Mouse (Mus musculus) heart, embryonic 10.5 days (tissue): Measurements from ENCODE around the gene Fau. TPM values are rescaled to one million over a fixed set of nuclear protein-coding genes. Genes with fewer than 3 reads are reported as not detected.

Experiments
- DNase-seq: peaks from one replicate; pipeline ENCODE4 v3.0.0-alpha.2; 2017; ENCODE audit warnings: low spot score
- H3K27ac ChIP-seq: fragments of 300-500 bp; sonication (generic); 2 replicates; pipeline ENCODE4 v1.5.1; 2016; ENCODE audit warnings: mild to moderate bottlenecking
- H3K27me3 ChIP-seq: fragments of 300-500 bp; sonication (generic); 2 replicates; pipeline ENCODE4 v1.6.1; 2016; ENCODE audit warnings: mild to moderate bottlenecking; ENCODE audit not compliant: poor library complexity, insufficient read depth, severe bottlenecking
- H3K36me3 ChIP-seq: fragments of 300-500 bp; sonication (generic); 2 replicates; pipeline ENCODE4 v1.6.1; 2016; ENCODE audit warnings: mild to moderate bottlenecking, moderate library complexity
- H3K4me1 ChIP-seq: fragments of 300-500 bp; sonication (generic); 2 replicates; pipeline ENCODE4 v1.6.1; 2016; ENCODE audit warnings: mild to moderate bottlenecking
- H3K4me3 ChIP-seq: fragments of 300-500 bp; sonication (generic); 2 replicates; pipeline ENCODE4 v1.5.1; 2016; ENCODE audit warnings: mild to moderate bottlenecking, moderate library complexity
- H3K9me3 ChIP-seq: fragments of 300-500 bp; sonication (generic); 2 replicates; pipeline ENCODE4 v1.6.1; 2016; ENCODE audit warnings: mild to moderate bottlenecking, moderate library complexity
- WGBS: fragments of 180-500 bp; shearing (Covaris S2); methylation state at CpG from one replicate; pipeline ENCODE4 v1.1.7; 2016; 5-methylcytosine and 5-hydroxymethylcytosine counted together
- polyA plus RNA-seq: library from polyadenylated mRNA; unstranded; fragments of >200 nt; fragmentation: Nextera tagmentation; extraction: Ambion mirVana; gene quantifications from 2 replicates; pipeline ENCODE4 v1.2.1, GENCODE M21; 2016

The Fau gene
- polyA plus RNA-seq, 1 experiment from 2014 or later = 662 TPM

DNA sequence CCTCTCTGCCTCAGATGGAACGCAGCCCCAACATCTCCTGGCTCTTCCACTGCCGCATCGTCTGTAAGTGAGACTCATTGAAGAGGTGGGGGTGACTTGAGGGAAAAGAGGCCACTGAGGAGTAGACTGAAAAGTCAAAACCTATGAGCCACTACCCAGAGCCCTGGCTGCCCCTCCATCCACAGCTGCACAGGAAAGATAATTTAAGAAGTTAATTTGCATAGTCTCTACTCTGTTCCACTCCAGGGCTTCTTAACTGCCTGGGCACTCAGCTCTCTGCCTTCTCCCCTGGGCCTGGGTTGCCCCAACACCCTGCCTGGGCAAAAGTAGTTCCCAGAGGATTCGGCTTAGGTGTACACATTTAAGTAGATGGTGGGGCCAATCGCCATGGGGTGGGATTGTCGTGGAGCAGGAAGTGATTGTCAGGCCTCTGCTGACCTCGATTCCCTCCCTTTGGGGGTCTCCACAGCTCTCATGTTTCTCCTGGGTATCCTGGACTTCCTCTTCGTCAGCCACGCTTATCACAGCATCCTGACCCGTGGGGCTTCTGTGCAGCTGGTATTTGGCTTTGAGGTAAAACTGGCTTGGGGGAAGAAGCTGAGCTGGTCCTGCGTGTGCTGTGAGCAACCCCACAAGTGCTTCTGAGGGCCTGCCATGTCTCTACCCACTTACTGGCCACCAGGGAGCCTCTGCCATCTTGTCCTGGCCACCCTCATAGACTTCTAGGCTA, 8.8 kb upstream of the Fau start:
- no peaks in the 10 kb centered on the region for H3K9me3 ChIP-seq
- peak overlapping the region; percentile 86; the same call in 1 of the 2 replicates for H3K4me3 ChIP-seq
- 77% methylated on average over 11 of the region's 11 CpGs for WGBS

DNA sequence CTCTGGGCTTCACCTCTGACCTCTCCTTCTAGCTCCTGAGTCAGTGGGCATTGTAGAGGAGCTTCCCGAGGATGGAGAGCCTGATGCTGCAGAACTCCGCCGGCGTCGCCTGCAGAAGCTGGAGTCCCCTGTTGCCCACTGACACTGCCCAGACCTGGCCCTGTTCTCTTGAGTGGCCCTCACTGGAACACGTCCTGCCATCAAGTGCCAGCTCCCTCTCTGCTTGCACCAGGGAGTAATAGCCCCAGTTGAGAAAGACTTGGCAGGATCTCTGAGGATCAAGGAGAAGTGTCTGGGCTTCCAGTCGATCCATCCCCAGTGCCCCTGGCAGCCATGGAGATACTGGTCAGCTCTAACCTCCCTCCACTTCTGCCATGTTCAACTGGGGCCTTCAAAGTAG, 5.1 kb upstream of the Fau start:
- H3K27ac ChIP-seq = no peak overlapping the region
- H3K9me3 ChIP-seq = no peaks in the 10 kb centered on the region
- peaks cover 24% of the 10 kb centered on the region for H3K4me1 ChIP-seq
- no peak overlapping the region for H3K4me3 ChIP-seq
- H3K36me3 ChIP-seq = peaks cover 82% of the 10 kb centered on the region
- WGBS = 89% methylated on average over 7 of the region's 7 CpGs
- no peaks in the 10 kb centered on the region for H3K27me3 ChIP-seq
- no peak for DNase-seq

More for the DNA sequence above, 8.8 kb upstream of the Fau start:
- H3K27ac ChIP-seq = no peak overlapping the region
- no peaks in the 10 kb centered on the region for H3K27me3 ChIP-seq
- peaks cover 58% of the 10 kb centered on the region for H3K36me3 ChIP-seq
- H3K4me1 ChIP-seq = peaks cover 22% of the 10 kb centered on the region
- no peak for DNase-seq

DNA sequence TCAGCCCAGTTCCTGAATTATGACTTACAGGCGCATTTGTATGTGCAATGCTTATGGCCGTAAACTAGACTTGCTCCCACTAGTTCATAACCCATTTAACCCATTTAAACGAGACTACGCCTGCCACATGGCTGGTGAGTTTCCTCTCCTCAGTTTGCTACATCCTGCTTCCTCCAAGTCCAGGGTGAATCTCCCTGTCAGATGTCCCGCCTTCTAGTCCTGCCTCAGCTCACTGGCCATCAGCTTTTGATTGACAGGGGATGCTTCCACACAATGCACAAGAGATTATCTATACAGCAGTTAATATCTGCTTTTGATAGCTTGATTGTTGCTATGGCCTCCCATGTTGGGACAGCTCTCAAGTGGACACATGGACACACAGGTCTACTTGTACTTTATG, 3.3 kb upstream of the Fau start:
- Histone ChIP-seq H3K4me1 (peaks cover 17% of the 10 kb centered on the region), H3K4me3 (no peak overlapping the region), H3K36me3 (peaks cover 78% of the 10 kb centered on the region), H3K27me3 (no peaks in the 10 kb centered on the region), H3K27ac (no peak overlapping the region), H3K9me3 (no peaks in the 10 kb centered on the region)
- no peak for DNase-seq
- 88% methylated on average over 5 of the region's 5 CpGs for whole genome bisulfite sequencing

DNA sequence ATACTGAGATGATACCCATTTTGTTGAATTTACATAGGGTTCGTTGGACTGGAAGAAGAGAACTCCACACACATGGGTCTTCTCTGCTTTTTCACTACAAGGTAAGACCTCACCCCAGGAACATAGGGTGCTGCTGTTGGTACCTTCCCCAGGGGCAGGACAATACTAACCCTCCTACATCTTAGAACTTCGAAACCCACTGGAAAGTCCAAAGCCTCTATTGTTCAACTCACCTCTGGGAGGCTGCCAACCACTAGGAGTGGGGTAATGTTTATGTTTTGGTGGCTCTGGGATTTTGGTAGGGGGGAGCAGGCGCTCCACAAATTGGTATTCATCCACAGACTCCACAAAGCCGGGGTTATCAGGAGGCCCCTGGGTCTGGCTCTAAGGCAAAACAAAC, 948 bp upstream of the Fau start:
- no peaks in the 10 kb centered on the region for H3K27me3 ChIP-seq
- H3K27ac ChIP-seq = 0 out of 2 replicates have a peak overlapping the region, but pooled peaks have one; percentile 96
- no peak for DNase-seq
- peaks cover 61% of the 10 kb centered on the region for H3K36me3 ChIP-seq
- H3K4me3 ChIP-seq = peak overlapping the region; percentile 91
- WGBS = 66% methylated on average over 4 of the region's 4 CpGs
- peaks cover 23% of the 10 kb centered on the region for H3K4me1 ChIP-seq
- no peaks in the 10 kb centered on the region for H3K9me3 ChIP-seq

DNA sequence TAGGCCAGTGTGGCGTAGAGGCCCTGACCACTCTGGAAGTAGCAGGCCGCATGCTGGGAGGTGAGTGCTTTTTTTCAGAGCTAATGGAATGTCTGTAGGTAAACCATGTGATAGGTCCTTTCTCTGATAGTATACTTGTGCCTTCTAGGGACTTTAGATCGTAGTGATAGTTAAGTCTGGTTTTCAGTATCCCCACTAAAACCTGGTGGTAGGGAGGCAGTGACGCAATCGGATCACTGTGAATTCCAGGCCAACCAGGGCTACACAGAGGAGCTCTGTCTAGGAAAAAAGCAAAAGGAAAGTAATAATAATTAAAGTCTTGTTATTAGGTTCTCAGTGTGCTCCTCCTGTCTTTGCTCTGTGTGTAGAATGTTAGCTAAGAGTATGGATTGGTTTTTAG, 869 bp downstream of the Fau start:
- H3K27me3 ChIP-seq = no peaks in the 10 kb centered on the region
- WGBS = 28% methylated on average over 5 of the region's 5 CpGs

DNA sequence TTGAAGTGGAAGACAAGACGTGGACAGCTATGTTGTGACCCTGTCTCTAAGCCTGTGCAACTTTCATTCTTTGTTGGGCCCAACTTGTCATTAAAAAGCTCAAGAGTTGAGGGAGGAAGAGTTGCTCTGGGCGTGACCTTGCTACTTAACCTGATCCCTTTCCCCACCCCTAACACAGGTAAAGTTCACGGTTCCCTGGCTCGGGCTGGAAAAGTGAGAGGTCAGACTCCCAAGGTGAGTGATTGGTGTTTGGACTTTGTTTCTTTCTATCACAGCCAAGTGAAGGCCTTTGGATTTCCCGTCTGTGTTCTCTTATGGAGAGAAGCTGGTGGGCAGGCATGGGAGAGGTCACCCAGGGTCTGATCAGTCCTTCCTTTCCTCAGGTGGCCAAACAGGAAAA, 1.3 kb downstream of the Fau start:
- WGBS = 83% methylated on average over 5 of the region's 5 CpGs
- peaks cover 42% of the 10 kb centered on the region for H3K4me1 ChIP-seq
- H3K9me3 ChIP-seq = no peaks in the 10 kb centered on the region
- no peaks in the 10 kb centered on the region for H3K27me3 ChIP-seq
- H3K27ac ChIP-seq = no peak overlapping the region
- peaks cover 38% of the 10 kb centered on the region for H3K36me3 ChIP-seq
- no peak for DNase-seq
- H3K4me3 ChIP-seq = peak overlapping the region; percentile 91

More for the DNA sequence above, 869 bp downstream of the Fau start:
- Histone ChIP-seq H3K9me3 (no peaks in the 10 kb centered on the region), H3K27ac (peak overlapping the region; percentile 96), H3K4me1 (peaks cover 40% of the 10 kb centered on the region), H3K4me3 (peak overlapping the region; percentile 91), H3K36me3 (peaks cover 43% of the 10 kb centered on the region)
- no peak for DNase-seq

DNA sequence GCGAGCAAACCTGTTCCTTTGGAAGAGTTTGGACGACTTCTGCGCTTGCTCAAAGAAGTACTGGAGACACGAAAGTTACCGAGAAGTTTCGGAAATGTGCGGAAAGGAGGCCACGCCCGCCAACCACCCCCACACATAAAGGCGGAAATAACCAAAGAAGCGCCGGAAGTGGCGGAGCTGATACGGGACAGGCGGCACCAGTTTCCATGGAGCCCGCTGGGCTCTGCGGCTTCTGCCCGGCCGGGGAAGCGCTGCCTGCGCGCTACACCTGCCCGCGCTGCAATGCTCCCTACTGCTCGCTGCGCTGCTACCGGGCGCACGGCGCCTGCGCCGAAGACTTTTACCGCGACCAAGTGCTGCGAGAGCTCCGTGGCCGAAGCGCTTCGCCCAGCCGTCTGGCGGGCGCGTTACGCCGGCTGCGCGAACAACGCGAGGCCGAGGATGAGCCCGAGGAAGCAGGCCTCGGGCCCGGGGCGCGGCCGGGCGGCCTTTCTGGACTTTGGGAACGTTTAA, 3.4 kb downstream of the Fau start, which contains the start of gene Znhit2:
Znhit2 (plus strand) TSS at position 172 of the 513 bp plus-strand sequence.
- peak within 1 kb of the TSS; percentile 82 for H3K4me3 ChIP-seq
- no peaks in the 10 kb centered on the region for H3K27me3 ChIP-seq
- H3K36me3 ChIP-seq = peaks cover 17% of the 10 kb centered on the region
- peak within 1 kb of the TSS; percentile 96 for H3K27ac ChIP-seq
- WGBS = under 1% methylated on average over 58 of the region's 58 CpGs
- H3K9me3 ChIP-seq = no peaks in the 10 kb centered on the region
- DNase-seq = peak; percentile 97
- H3K4me1 ChIP-seq = peaks cover 42% of the 10 kb centered on the region

DNA sequence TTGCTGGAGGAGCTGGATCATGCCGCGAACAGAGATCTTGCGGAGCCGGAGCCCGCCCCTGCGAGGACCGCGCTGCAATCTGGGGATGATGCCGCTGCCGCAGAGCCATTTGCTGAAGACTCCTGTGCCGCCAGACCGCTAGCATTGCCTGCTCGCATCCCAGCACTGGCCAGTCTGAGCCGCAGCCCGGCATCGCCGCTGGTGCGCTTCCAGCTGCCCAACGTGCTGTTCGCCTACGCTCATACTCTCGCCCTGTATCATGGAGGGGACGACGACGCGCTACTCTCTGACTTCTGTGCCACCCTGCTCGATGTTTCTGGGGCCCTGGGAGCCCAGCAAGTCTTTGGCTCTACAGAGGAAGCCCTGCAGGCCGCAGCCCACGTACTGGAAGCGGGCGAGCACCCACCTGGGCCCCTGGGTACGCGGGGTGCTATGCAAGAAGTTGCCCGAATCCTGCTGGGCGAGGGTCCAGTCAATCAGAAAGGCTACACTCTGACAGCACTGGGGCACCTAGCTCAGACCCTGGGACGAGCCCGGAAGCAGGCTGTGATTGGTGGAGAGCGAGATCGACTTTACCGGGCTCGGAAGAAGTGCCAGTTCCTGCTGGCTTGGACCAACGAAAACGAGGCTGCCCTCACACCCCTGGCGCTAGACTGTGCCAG, 4.1 kb downstream of the Fau start:
- no peaks in the 10 kb centered on the region for H3K27me3 ChIP-seq
- 2% methylated on average over 44 of the region's 44 CpGs for WGBS

DNA sequence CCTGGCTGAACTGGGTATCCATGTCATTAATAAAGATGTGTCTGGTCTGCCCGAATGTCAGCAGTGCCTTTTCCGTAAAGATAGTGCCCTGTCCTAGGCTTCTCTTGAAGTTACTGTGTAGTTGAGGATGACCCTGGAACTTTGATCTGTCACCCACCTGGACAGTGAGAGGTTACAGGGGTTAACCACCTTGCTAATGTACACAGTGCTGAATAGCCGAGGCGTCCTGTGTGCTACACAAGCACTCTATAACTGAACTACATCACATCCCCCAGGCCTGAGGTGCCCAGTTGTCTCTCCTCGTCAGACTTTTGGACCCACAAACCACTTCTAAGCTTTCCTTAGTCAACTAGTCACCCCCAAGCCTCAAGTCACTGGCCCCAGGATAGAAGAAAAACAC, 4.8 kb downstream of the Fau start:
- Histone ChIP-seq H3K4me1 (peaks cover 46% of the 10 kb centered on the region), H3K36me3 (peaks cover 15% of the 10 kb centered on the region), H3K27ac (peak overlapping the region; percentile 96), H3K9me3 (no peaks in the 10 kb centered on the region), H3K27me3 (no peaks in the 10 kb centered on the region), H3K4me3 (peak overlapping the region; percentile 82)
- DNase-seq = no peak
- WGBS = 76% methylated on average over 5 of the region's 5 CpGs

More for the DNA sequence above, 4.1 kb downstream of the Fau start:
- peaks cover 15% of the 10 kb centered on the region for H3K36me3 ChIP-seq
- H3K4me3 ChIP-seq = peak overlapping the region; percentile 82
- no peaks in the 10 kb centered on the region for H3K9me3 ChIP-seq
- H3K4me1 ChIP-seq = peaks cover 42% of the 10 kb centered on the region
- peak; percentile 83 for DNase-seq
- H3K27ac ChIP-seq = peak overlapping the region; percentile 96

DNA sequence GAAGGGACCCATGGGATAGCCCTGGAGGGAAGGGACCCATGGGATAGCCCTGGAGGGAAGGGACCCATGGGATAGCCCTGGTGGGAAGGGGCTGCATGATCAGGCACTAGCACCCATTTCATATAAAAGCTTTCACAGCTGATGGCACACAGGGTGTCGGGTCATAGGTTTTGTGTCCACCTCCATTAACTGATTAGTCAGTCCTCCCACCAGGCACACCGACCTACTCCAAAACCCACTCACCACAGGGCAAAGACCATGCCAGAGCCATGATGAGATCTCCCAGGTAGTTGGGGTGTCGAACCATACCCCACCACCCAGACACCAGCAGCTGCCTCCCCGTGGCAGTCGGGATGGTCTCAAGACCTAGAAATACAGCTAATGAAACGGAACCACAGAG, 5.4 kb downstream of the Fau start:
- peaks cover 52% of the 10 kb centered on the region for H3K4me1 ChIP-seq
- H3K36me3 ChIP-seq = peaks cover 15% of the 10 kb centered on the region
- H3K27ac ChIP-seq = no peak overlapping the region
- no peaks in the 10 kb centered on the region for H3K9me3 ChIP-seq
- DNase-seq = no peak
- H3K27me3 ChIP-seq = no peaks in the 10 kb centered on the region
- WGBS = 88% methylated on average over 6 of the region's 6 CpGs
- H3K4me3 ChIP-seq = no peak overlapping the region

DNA sequence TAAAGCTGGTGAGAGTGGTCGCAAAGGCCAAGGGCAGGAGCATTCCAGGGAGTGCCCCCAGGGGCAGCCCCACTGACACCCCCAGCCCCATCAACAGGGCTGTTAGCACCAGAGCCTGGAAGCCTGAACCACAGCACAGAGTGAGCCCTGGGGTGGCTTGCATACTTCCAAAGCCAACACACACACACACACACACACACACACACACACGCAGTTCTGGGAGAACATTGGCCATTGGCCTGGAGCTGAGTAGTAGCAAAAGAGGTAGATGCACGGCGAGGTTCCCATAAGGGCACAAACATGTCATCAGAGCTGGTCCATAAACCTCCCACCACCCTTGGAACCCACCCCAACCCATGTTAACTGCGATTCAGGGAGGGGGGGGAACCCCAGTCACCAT, 8.9 kb downstream of the Fau start:
- no peaks in the 10 kb centered on the region for H3K27me3 ChIP-seq
- peak overlapping the region; percentile 83 for H3K27ac ChIP-seq
- no peak for DNase-seq
- H3K9me3 ChIP-seq = no peaks in the 10 kb centered on the region
- H3K4me3 ChIP-seq = peak overlapping the region; percentile 66
- peaks cover 34% of the 10 kb centered on the region for H3K36me3 ChIP-seq
- H3K4me1 ChIP-seq = peaks cover 45% of the 10 kb centered on the region
- WGBS = 32% methylated on average over 5 of the region's 5 CpGs

DNA sequence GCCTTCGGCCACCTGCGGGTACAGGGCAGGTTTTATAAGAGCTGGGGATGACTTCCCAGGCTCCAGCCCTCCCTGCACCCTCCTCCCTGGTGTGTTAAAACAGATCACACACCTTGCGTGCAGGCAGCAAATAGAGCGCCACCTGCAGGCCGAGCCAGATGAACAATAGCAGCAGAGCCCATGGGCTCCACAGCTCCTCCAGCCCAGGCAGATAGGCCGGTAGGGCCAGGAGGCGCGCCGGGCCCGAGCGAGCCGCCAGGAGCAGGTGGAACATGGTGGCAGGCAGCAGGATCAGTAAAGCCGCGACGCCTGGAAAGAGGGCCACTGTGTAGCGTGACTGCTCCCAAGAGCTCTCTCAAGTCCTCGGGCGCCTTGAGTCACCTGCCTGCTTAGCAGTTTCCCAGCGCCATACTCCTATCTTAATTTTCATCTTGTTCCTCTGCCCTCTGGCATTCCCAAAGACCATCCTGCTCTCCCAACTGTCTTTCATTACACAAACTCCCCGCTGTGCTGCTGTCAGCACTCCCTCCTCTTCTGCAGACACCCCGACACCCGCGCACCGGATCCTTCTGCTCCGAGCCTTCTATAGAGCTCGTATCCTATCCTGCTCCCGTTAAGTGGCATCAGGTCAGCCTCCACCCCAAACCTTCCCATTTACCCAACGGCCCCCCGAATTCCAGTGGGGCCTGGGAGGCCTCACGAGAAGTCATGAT, 9.5 kb downstream of the Fau start:
- WGBS = under 1% methylated on average over 30 of the region's 30 CpGs
- H3K4me1 ChIP-seq = peaks cover 39% of the 10 kb centered on the region
- H3K27me3 ChIP-seq = no peaks in the 10 kb centered on the region
- peaks cover 36% of the 10 kb centered on the region for H3K36me3 ChIP-seq
- H3K4me3 ChIP-seq = peak overlapping the region; percentile 66
- H3K9me3 ChIP-seq = no peaks in the 10 kb centered on the region
- DNase-seq = peak; percentile 94
- H3K27ac ChIP-seq = peak overlapping the region; percentile 83
